Mouse (Mus musculus) splenic B cell, adult 2 months (primary cell): Measurements from ENCODE around the gene Spdl1.

Experiments
- DNase-seq: peaks from one replicate; pipeline ENCODE4 v3.0.0-alpha.2; 2011; ENCODE audit warnings: low read depth, low spot score
- H3K27me3 ChIP-seq: 2 replicates; pipeline ENCODE4 v1.6.1; 2012; ENCODE audit warnings: mild to moderate bottlenecking, low read length, moderate library complexity, mixed read lengths; ENCODE audit not compliant: control insufficient read depth, poor library complexity, insufficient read depth, severe bottlenecking
- H3K36me3 ChIP-seq: 2 replicates; pipeline ENCODE4 v1.6.1; 2012; ENCODE audit warnings: mild to moderate bottlenecking, low read length, moderate library complexity, mixed read lengths; ENCODE audit not compliant: control insufficient read depth, poor library complexity, insufficient read depth, severe bottlenecking

Gene Spdl1

DNA sequence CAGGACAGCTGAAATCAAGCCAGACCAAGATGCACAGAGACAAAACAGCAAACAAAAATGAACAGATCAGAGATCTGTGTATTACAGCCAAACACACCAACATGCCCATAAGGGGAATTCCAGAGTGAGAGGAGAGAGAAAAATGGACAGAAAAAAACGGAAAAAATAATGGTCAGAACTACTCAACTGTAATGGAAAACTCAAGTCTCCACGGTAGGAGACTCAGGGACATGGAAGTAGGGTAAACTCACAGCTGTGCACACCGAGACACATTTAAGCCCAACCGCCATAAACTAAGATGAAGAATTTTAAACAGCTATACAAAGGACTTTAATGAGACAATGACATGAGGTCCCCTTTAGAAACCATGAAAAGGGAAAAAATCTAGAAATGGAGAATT, 73.9 kb downstream of the Spdl1 start:
- no peaks in the 10 kb centered on the region for H3K27me3 ChIP-seq
- no peak for DNase-seq
- peaks cover 4% of the 10 kb centered on the region; the same call in 1 of the 2 replicates for H3K36me3 ChIP-seq
